Mouse (Mus musculus) olfactory bulb, adult 2 months (tissue): Measurements from ENCODE around the gene D17Wsu92e. TPM values are rescaled to one million over a fixed set of nuclear protein-coding genes. Genes with fewer than 3 reads are reported as not detected.
"Not testable (repeated sequence)": the region's sequence is repeated elsewhere in the genome, so short reads cannot be mapped to it uniquely, and the experiment has no call there.

Source experiments
- H3K27ac ChIP-seq: fragments of 200-500 bp; 2 replicates; pipeline ENCODE4 v1.5.1; 2012; ENCODE audit warnings: low read depth, low read length; ENCODE audit not compliant: insufficient read depth
- H3K4me1 ChIP-seq: fragments of 200-500 bp; 2 replicates; pipeline ENCODE4 v1.6.1; 2012; ENCODE audit warnings: low read length; ENCODE audit not compliant: control insufficient read depth, insufficient read depth
- H3K4me3 ChIP-seq: fragments of 200-500 bp; 2 replicates; pipeline ENCODE4 v1.5.1; 2012; ENCODE audit warnings: mild to moderate bottlenecking, low read depth, low read length, moderate library complexity; ENCODE audit not compliant: insufficient read depth
- CTCF ChIP-seq: fragments of 200-500 bp; IDR thresholded peaks from 2 replicates; pipeline ENCODE4 v1.5.1; 2012; ENCODE audit warnings: low read depth, mild to moderate bottlenecking, low read length, moderate library complexity; ENCODE audit not compliant: insufficient read depth
- POLR2A ChIP-seq: fragments of 200-500 bp; IDR thresholded peaks from 2 replicates; pipeline ENCODE4 v1.6.1; 2012; ENCODE audit warnings: mild to moderate bottlenecking, low read depth, low read length, moderate library complexity; ENCODE audit not compliant: insufficient read depth
- WGBS: fragments of 180-500 bp; shearing (Covaris S2); methylation state at CpG from one replicate; pipeline ENCODE4 v1.1.7; 2018; 5-methylcytosine and 5-hydroxymethylcytosine counted together
- polyA plus RNA-seq: library from polyadenylated mRNA; stranded (reverse); fragments of >200 nt; gene quantifications from 2 replicates; pipeline ENCODE4 v1.2.4, GENCODE M21; 2012; ENCODE audit warnings: low replicate concordance; ENCODE audit not compliant: missing spikeins, insufficient read depth, insufficient read length

The D17Wsu92e gene
- polyA plus RNA-seq, 1 experiment = 114 TPM

DNA sequence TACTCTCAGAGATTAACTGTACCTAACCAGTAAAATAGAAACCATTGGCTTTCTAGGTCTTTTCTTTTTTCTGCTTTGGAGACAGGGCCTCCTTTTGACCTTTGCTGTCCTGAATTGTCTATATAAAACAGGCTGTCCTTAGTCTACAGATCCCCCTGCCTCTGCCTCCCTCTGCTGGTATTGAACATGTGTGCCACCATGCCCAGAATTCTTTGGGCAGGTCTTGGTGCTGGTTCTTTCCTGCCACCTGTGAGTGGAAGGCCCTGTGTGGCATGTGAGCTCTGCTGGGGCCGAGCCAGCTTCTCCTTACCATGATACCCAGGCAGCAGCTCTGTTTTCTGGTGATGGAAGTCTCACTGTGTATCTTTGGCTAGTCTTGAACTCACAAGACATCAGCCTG lies 27.9 kb upstream of the D17Wsu92e start:
- H3K4me1 ChIP-seq = no peaks in the 10 kb centered on the region
- 97% methylated on average over 1 of the region's 1 CpGs for WGBS

GRCm38 (mm10) chr17:27839469-27840252 lies 19.2 kb upstream of the D17Wsu92e start:
- Histone ChIP-seq H3K4me1 (no peaks in the 10 kb centered on the region), H3K4me3 (peak overlapping the region; percentile 67), H3K27ac (peak overlapping the region; percentile 38)
- no peak for TF ChIP-seq CTCF
- peak; percentile 61 for TF ChIP-seq POLR2A
- WGBS = 1% methylated on average over 35 of the region's 35 CpGs

More for the DNA sequence above, 27.9 kb upstream of the D17Wsu92e start:
- no peak for TF ChIP-seq CTCF
- no peak for TF ChIP-seq POLR2A
- H3K27ac ChIP-seq = no peak overlapping the region
- no peak overlapping the region for H3K4me3 ChIP-seq

DNA sequence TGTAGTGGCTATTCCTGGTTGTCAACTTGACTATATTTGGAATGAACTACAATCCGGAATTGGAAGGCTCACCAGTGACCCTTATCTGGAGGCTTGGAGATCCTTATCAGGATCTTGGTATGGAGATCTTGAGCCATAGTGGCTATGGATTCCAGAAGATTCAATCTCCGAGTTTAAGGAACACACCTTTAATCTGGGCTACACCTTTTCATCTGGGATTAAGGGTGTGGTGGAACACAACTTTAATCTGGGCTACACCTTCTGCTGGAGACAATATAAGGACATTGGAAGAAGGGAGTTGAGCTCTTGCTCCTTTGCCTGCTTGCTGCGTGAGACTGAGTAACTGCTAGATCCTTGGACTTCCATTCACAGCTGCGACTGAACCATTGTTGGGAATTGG lies 17.4 kb upstream of the D17Wsu92e start, which contains the start of gene Snrpc:
TSS of gene Snrpc (plus strand) at position 301 of the 400 bp plus-strand sequence.
- not testable (repeated sequence) for H3K4me3 ChIP-seq
- WGBS = 87% methylated on average over 4 of the region's 4 CpGs

DNA sequence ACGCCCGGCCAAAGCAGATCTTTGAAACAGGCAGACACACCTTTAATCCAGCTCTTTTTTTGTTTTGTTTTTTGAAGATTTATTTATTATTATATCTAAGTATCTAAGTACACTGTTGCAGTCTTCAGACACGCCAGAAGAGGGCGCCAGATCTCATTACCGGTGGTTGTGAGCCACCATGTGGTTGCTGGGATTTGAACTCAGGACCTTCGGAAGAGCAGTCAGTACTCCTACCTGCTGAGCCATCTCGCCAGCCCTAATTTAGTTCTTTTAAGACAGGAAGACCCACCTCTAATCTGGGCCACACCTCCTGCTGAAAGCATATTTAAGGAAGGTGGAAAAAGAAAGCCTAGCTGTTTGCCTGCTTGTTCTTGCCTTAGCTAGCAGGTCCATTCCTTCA lies 10.0 kb upstream of the D17Wsu92e start:
- Histone ChIP-seq H3K27ac (no peak overlapping the region), H3K4me3 (no peak overlapping the region), H3K4me1 (peaks cover 3% of the 10 kb centered on the region; the same call in 1 of the 2 replicates)
- WGBS = 51% methylated on average over 7 of the region's 7 CpGs
- TF ChIP-seq CTCF (peak; percentile 36; the same call in 1 of the 2 replicates), POLR2A (no peak)

More for the DNA sequence above, 17.4 kb upstream of the D17Wsu92e start, which contains the start of gene Snrpc:
- not testable (repeated sequence) for H3K27ac ChIP-seq, H3K4me1 ChIP-seq

GRCm38 (mm10) chr17:27827511-27827910 lies 7.1 kb upstream of the D17Wsu92e start:
- Histone ChIP-seq H3K4me3 (no peak overlapping the region), H3K27ac (no peak overlapping the region), H3K4me1 (peaks cover 3% of the 10 kb centered on the region; the same call in 1 of the 2 replicates)
- WGBS = 32% methylated on average over 6 of the region's 6 CpGs
- TF ChIP-seq POLR2A = no peak
- no peak for TF ChIP-seq CTCF

DNA sequence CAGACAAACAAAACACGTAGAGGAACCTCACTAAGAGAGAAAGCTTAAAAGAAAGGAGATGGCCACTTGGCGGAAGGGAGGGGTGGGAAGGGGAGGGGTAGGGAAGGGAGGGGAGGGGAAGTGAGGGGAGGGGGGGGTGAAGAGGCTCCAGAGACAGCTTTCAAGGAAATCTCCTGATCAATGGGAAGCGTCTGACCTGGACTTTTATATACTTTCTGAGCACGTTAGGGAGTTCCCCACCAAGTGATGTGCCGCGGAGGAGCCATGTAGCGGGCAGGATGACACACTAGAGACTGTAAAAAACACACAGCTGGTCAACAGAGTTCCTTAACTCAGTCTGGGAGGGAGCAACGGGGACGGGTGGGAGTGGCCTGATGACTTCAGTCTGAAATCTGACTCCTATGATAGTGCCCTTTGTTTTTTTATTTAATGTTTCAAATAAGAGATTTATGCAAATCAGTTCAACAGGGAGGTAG lies 6.5 kb upstream of the D17Wsu92e start:
- 8% methylated on average over 9 of the region's 9 CpGs for WGBS
- Histone ChIP-seq H3K4me1 (peaks cover 3% of the 10 kb centered on the region; the same call in 1 of the 2 replicates), H3K4me3 (no peak overlapping the region), H3K27ac (no peak overlapping the region)
- no peak for TF ChIP-seq POLR2A
- no peak for TF ChIP-seq CTCF

GRCm38 (mm10) chr17:27825984-27826905 lies 5.8 kb upstream of the D17Wsu92e start:
- H3K4me3 ChIP-seq = no peak overlapping the region
- 7% methylated on average over 22 of the region's 22 CpGs for WGBS
- peaks cover 6% of the 10 kb centered on the region; the same call in 1 of the 2 replicates for H3K4me1 ChIP-seq
- TF ChIP-seq POLR2A (no peak), CTCF (no peak)
- no peak overlapping the region for H3K27ac ChIP-seq

DNA sequence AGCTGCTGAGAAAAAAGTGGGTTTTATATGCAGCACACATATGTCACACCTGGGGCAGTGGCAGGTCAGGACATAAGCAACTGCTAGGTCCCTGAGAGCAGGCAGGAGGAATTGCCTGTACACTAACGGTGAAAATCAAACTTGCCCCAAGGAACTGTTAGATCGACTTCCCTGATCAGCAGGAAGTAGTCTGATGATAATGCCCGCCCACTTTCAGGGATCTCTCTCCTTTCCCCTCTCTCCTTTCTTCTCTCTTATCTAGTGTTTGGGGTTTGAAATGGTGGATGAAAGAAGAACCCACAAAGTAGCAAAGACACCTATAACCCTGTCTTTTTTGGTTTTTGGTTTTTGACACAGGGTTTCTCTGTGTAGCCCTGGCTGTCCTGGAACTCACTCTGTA lies 5.1 kb upstream of the D17Wsu92e start:
- H3K4me3 ChIP-seq = no peak overlapping the region
- no peak for TF ChIP-seq CTCF
- no peak overlapping the region for H3K27ac ChIP-seq
- peaks cover 6% of the 10 kb centered on the region; the same call in 1 of the 2 replicates for H3K4me1 ChIP-seq
- 43% methylated on average over 3 of the region's 3 CpGs for WGBS

- Histone ChIP-seq H3K4me1 (peaks cover 6% of the 10 kb centered on the region; the same call in 1 of the 2 replicates), H3K27ac (no peak overlapping the region), H3K4me3 (no peak overlapping the region)
- WGBS = 74% methylated on average over 1 of the region's 1 CpGs
- TF ChIP-seq POLR2A = no peak
- TF ChIP-seq CTCF = no peak
Measured at GRCm38 (mm10) chr17:27824941-27825340, 4.5 kb upstream of the D17Wsu92e start.
